Mouse (Mus musculus) midbrain, embryonic 14.5 days (tissue): ENCODE results near the gene Cog2. TPM values are rescaled to one million over a fixed set of nuclear protein-coding genes. Genes with fewer than 3 reads are reported as not detected.
A peak's percentile ranks its signal among the peaks of the same experiment; 100 is the strongest.

ENCODE experiments used
- ATAC-seq: fragments of 200-750 bp; cut with Nextera tagmentation; 2 replicates; pipeline ENCODE4 v1.8.0; 2017; ENCODE audit warnings: moderate number of reproducible peaks, moderate library complexity; ENCODE audit not compliant: low FRiP score, low TSS enrichment
- DNase-seq: peaks from one replicate; pipeline ENCODE4 v3.0.0-alpha.2; 2015
- H3K27ac ChIP-seq: fragments of 300-500 bp; sonication (generic); replicated peaks from 2 replicates; pipeline ENCODE4 v1.5.1; 2014; ENCODE audit warnings: mild to moderate bottlenecking, low read depth, low read length, moderate library complexity
- H3K27me3 ChIP-seq: fragments of 300-500 bp; sonication (generic); 2 replicates; pipeline ENCODE4 v1.6.1; 2014; ENCODE audit warnings: low read length, control low read depth, mixed read lengths; ENCODE audit not compliant: control insufficient read depth, insufficient read depth
- H3K36me3 ChIP-seq: fragments of 300-500 bp; sonication (generic); 2 replicates; pipeline ENCODE4 v1.6.1; 2014; ENCODE audit warnings: low read length, control low read depth; ENCODE audit not compliant: control insufficient read depth, insufficient read depth
- H3K4me1 ChIP-seq: fragments of 300-500 bp; sonication (generic); 2 replicates; pipeline ENCODE4 v1.6.1; 2014; ENCODE audit warnings: mild to moderate bottlenecking, antibody characterized with exemption, low read length, control low read depth; ENCODE audit not compliant: control insufficient read depth, insufficient read depth
- H3K4me2 ChIP-seq: fragments of 300-500 bp; sonication (generic); 2 replicates; pipeline ENCODE4 v1.6.1; 2014; ENCODE audit warnings: mild to moderate bottlenecking, low read length, moderate library complexity
- H3K4me3 ChIP-seq: fragments of 300-500 bp; sonication (generic); replicated peaks from 2 replicates; pipeline ENCODE4 v1.5.1; 2014; ENCODE audit warnings: low read depth, low read length
- H3K9ac ChIP-seq: fragments of 300-500 bp; sonication (generic); replicated peaks from 2 replicates; pipeline ENCODE4 v1.6.1; 2014; ENCODE audit warnings: mild to moderate bottlenecking, low read length, moderate library complexity
- H3K9me3 ChIP-seq: fragments of 300-500 bp; sonication (generic); 2 replicates; pipeline ENCODE4 v1.6.1; 2016; ENCODE audit warnings: low read length, control low read depth, mixed read lengths; ENCODE audit not compliant: control insufficient read depth
- WGBS: fragments of 180-500 bp; shearing (Covaris S2); extraction: QIAGEN DNeasy Blood & Tissue Kit; methylation state at CpG from one replicate; pipeline ENCODE4 v1.1.7; 2014; 5-methylcytosine and 5-hydroxymethylcytosine counted together
- polyA plus RNA-seq: library from polyadenylated mRNA; unstranded; fragments of >200 nt; fragmentation: Nextera tagmentation; extraction: Ambion mirVana; gene quantifications from 2 replicates; pipeline ENCODE4 v1.2.1, GENCODE M21; 2014

The Cog2 gene
- polyA plus RNA-seq, 1 experiment from 2014 or later = 39.3 TPM

GRCm38 (mm10) chr8:124505626-124506025, 14.9 kb upstream of the Cog2 start:
- DNase-seq = no peak

GRCm38 (mm10) chr8:124507572-124508320, 12.8 kb upstream of the Cog2 start:
- WGBS = 77% methylated on average over 8 of the region's 8 CpGs
- H3K27me3 ChIP-seq = no peaks in the 10 kb centered on the region
- H3K9ac ChIP-seq = no peak overlapping the region
- DNase-seq = no peak
- no peak overlapping the region for H3K4me3 ChIP-seq
- H3K9me3 ChIP-seq = 0 out of 2 replicates have a peak, but pooled peaks cover 5% of the 10 kb centered on the region
- no peak for ATAC-seq
- H3K4me1 ChIP-seq = no peaks in the 10 kb centered on the region
- H3K4me2 ChIP-seq = no peak overlapping the region
- H3K36me3 ChIP-seq = no peaks in the 10 kb centered on the region
- no peak overlapping the region for H3K27ac ChIP-seq

More at GRCm38 (mm10) chr8:124505626-124506025, 14.9 kb upstream of the Cog2 start:
- Histone ChIP-seq H3K27me3 (no peaks in the 10 kb centered on the region), H3K4me2 (no peak overlapping the region), H3K36me3 (no peaks in the 10 kb centered on the region), H3K4me1 (no peaks in the 10 kb centered on the region), H3K27ac (no peak overlapping the region), H3K9me3 (0 out of 2 replicates have a peak, but pooled peaks cover 5% of the 10 kb centered on the region), H3K4me3 (no peak overlapping the region), H3K9ac (no peak overlapping the region)
- ATAC-seq = no peak

GRCm38 (mm10) chr8:124508321-124508695, 12.3 kb upstream of the Cog2 start:
- Histone ChIP-seq H3K36me3 (no peaks in the 10 kb centered on the region), H3K27ac (no peak overlapping the region), H3K9ac (no peak overlapping the region), H3K9me3 (0 out of 2 replicates have a peak, but pooled peaks cover under 1% of the 10 kb centered on the region), H3K4me2 (no peak overlapping the region), H3K27me3 (no peaks in the 10 kb centered on the region), H3K4me1 (no peaks in the 10 kb centered on the region), H3K4me3 (no peak overlapping the region)
- ATAC-seq = no peak
- WGBS = 69% methylated on average over 6 of the region's 6 CpGs
- no peak for DNase-seq

- no peak overlapping the region for H3K9ac ChIP-seq
- WGBS = 71% methylated on average over 3 of the region's 3 CpGs
- no peak for ATAC-seq
- no peak overlapping the region for H3K4me3 ChIP-seq
- H3K27me3 ChIP-seq = no peaks in the 10 kb centered on the region
- H3K4me2 ChIP-seq = no peak overlapping the region
- DNase-seq = no peak
- no peaks in the 10 kb centered on the region for H3K9me3 ChIP-seq
- H3K27ac ChIP-seq = no peak overlapping the region
- no peaks in the 10 kb centered on the region for H3K4me1 ChIP-seq
- H3K36me3 ChIP-seq = no peaks in the 10 kb centered on the region
Observed at GRCm38 (mm10) chr8:124509156-124509555, 11.4 kb upstream of the Cog2 start.

- no peak overlapping the region for H3K4me2 ChIP-seq
- H3K4me3 ChIP-seq = no peak overlapping the region
- no peaks in the 10 kb centered on the region for H3K27me3 ChIP-seq
- no peak overlapping the region for H3K9ac ChIP-seq
- no peaks in the 10 kb centered on the region for H3K4me1 ChIP-seq
- H3K27ac ChIP-seq = no peak overlapping the region
- ATAC-seq = no peak
- H3K36me3 ChIP-seq = no peaks in the 10 kb centered on the region
- no peaks in the 10 kb centered on the region for H3K9me3 ChIP-seq
- no peak for DNase-seq
- 74% methylated on average over 3 of the region's 3 CpGs for WGBS
Observed at GRCm38 (mm10) chr8:124516039-124516438, 4.5 kb upstream of the Cog2 start.

GRCm38 (mm10) chr8:124516525-124516924, 4.0 kb upstream of the Cog2 start:
- WGBS = 81% methylated on average over 6 of the region's 6 CpGs
- no peaks in the 10 kb centered on the region for H3K36me3 ChIP-seq
- H3K27ac ChIP-seq = no peak overlapping the region
- ATAC-seq (no peak), DNase-seq (no peak)
- H3K4me2 ChIP-seq = no peak overlapping the region
- H3K27me3 ChIP-seq = no peaks in the 10 kb centered on the region
- H3K4me3 ChIP-seq = no peak overlapping the region
- H3K9ac ChIP-seq = no peak overlapping the region
- no peaks in the 10 kb centered on the region for H3K9me3 ChIP-seq
- peaks cover 4% of the 10 kb centered on the region for H3K4me1 ChIP-seq

- H3K4me2 ChIP-seq = no peak overlapping the region
- no peaks in the 10 kb centered on the region for H3K9me3 ChIP-seq
- no peak overlapping the region for H3K4me3 ChIP-seq
- ATAC-seq = no peak
- no peak for DNase-seq
- H3K4me1 ChIP-seq = peaks cover 10% of the 10 kb centered on the region
- WGBS = 72% methylated on average over 6 of the region's 6 CpGs
- no peaks in the 10 kb centered on the region for H3K36me3 ChIP-seq
- H3K9ac ChIP-seq = no peak overlapping the region
- no peaks in the 10 kb centered on the region for H3K27me3 ChIP-seq
- H3K27ac ChIP-seq = no peak overlapping the region
Observed at GRCm38 (mm10) chr8:124517142-124517541, 3.4 kb upstream of the Cog2 start.

- Histone ChIP-seq H3K9me3 (no peaks in the 10 kb centered on the region), H3K4me1 (peaks cover 11% of the 10 kb centered on the region), H3K27ac (no peak overlapping the region), H3K36me3 (peaks cover 16% of the 10 kb centered on the region), H3K4me2 (peak overlapping the region; percentile 93), H3K4me3 (no peak overlapping the region), H3K27me3 (no peaks in the 10 kb centered on the region), H3K9ac (no peak overlapping the region)
- 95% methylated on average over 6 of the region's 6 CpGs for WGBS
- DNase-seq = no peak
- ATAC-seq = no peak
Observed at GRCm38 (mm10) chr8:124521946-124522345, 1.4 kb downstream of the Cog2 start.

- Histone ChIP-seq H3K4me1 (peaks cover 10% of the 10 kb centered on the region), H3K27me3 (no peaks in the 10 kb centered on the region), H3K36me3 (peaks cover 57% of the 10 kb centered on the region), H3K27ac (no peak overlapping the region), H3K9me3 (no peaks in the 10 kb centered on the region), H3K4me3 (no peak overlapping the region), H3K4me2 (no peak overlapping the region), H3K9ac (no peak overlapping the region)
- DNase-seq (no peak), ATAC-seq (no peak)
- WGBS = 91% methylated on average over 11 of the region's 11 CpGs
Observed at GRCm38 (mm10) chr8:124526261-124526660, 5.7 kb downstream of the Cog2 start.
